Mouse (Mus musculus): ENCODE measurements around the gene Stx1a. TPM values are rescaled to one million over a fixed set of nuclear protein-coding genes. Genes with fewer than 3 reads are reported as not detected.

Stx1a gene
- polyA plus RNA-seq, 1 experiment from 2014 or later: 11.3 TPM

DNA sequence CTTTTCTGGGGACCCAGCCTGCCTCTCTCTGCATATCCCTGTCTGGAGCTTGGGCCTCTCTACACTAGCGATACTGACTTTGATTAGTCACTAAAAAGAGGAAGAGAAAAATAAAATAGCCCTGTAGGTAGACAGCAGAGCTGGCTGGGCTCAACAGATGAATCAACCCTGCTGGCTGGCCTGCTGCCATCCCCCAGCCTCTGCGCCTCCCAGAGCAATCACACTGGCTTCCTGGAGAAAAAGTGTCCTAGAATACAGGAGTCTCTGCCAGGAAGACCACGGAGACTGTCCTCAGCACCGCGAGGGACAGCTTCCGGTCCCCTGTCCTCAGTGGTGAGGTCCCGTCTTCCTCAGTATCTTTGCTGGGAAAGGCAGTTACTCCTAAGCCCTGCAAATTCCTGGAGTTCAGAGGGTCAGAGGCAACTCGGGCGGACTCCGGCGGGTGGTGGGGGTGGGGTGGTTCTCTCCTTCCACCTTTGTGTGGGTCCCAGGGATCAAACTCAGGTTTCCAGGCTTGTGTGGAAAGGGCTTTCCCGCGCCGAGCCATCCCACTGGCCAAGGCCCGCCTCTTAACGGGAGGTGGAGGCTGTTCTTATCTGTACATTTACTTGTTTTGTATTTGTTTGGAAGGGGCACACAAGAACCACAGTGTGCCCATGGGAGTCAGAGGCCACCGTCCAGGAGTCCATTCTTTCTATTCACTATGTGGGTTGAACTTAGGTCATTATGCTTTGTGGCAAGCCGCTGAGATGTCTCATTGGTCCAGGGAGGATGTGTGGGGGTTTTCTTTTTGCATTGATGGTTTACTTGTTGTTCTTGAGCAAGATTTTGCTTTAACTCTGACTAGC lies 5.9 kb downstream of the Stx1a start:
- Histone ChIP-seq H3K9me3 (no peaks in the 10 kb centered on the region), H3K4me2 (no peak overlapping the region), H3K27ac (no peak overlapping the region), H3K27me3 (no peaks in the 10 kb centered on the region), H3K36me3 (no peaks in the 10 kb centered on the region; the same call in 1 of the 2 replicates), H3K4me3 (no peak overlapping the region), H3K4me1 (peaks cover 37% of the 10 kb centered on the region), H3K9ac (no peak overlapping the region)
- no peak for ATAC-seq (ENCODE audit: insufficient number of reproducible peaks, low FRiP score, low TSS enrichment, low read depth)
- 56% methylated on average over 18 of the region's 18 CpGs for WGBS

DNA sequence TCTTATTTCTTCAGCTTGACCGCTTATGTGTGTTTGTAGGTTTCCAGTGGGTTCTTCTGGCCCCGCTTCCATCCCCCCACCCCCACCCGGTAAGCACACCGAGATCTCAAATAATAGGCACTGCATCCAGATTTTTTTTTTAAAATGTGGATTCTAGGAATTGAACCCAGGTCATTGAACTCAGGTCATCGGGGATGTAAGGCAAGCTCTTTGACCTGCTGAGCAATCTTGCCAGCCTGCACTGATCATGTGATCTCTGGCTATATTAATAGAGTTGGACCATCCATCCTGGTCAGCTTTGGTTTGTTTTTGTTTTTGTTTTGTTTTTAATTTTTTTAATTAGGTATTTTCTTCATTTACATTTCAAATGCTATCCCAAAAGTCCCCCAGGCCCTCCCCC lies 9.3 kb downstream of the Stx1a start:
- Histone ChIP-seq H3K9ac (no peak overlapping the region), H3K36me3 (peaks cover 5% of the 10 kb centered on the region; the same call in 1 of the 2 replicates), H3K4me2 (no peak overlapping the region), H3K27me3 (no peaks in the 10 kb centered on the region), H3K9me3 (no peaks in the 10 kb centered on the region), H3K4me1 (peaks cover 21% of the 10 kb centered on the region), H3K27ac (no peak overlapping the region), H3K4me3 (no peak overlapping the region)
- WGBS: 90% methylated on average over 5 of the region's 5 CpGs
- ATAC-seq (ENCODE audit: insufficient number of reproducible peaks, low FRiP score, low TSS enrichment, low read depth): no peak

DNA sequence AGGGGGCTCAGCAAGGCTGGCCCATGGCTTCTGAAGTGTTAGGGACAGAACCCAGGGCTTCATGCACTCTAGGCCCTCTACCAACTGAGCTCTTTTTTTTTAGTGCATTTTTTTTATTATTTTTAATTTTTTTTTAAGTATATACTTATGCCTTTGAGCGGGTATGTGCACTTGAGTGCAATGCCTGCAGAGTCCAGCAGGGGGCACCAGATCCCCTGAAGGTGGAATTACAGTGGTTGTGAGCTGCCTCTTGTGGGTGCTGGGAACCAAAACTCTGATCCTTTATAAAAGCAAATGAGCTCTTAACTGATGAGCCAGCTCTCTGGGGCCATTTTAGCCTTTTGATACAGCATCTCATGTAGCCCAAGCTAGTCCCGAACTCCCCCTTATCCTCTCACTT lies 11.3 kb downstream of the Stx1a start:
- ATAC-seq (ENCODE audit: insufficient number of reproducible peaks, low FRiP score, low TSS enrichment, low read depth): no peak
- Histone ChIP-seq H3K4me3 (no peak overlapping the region), H3K4me2 (no peak overlapping the region), H3K27ac (no peak overlapping the region), H3K9me3 (no peaks in the 10 kb centered on the region), H3K4me1 (peaks cover 8% of the 10 kb centered on the region; the same call in 1 of the 2 replicates), H3K27me3 (no peaks in the 10 kb centered on the region), H3K36me3 (peaks cover 20% of the 10 kb centered on the region; the same call in 1 of the 2 replicates), H3K9ac (no peak overlapping the region)
- 96% methylated on average over 2 of the region's 2 CpGs for WGBS

DNA sequence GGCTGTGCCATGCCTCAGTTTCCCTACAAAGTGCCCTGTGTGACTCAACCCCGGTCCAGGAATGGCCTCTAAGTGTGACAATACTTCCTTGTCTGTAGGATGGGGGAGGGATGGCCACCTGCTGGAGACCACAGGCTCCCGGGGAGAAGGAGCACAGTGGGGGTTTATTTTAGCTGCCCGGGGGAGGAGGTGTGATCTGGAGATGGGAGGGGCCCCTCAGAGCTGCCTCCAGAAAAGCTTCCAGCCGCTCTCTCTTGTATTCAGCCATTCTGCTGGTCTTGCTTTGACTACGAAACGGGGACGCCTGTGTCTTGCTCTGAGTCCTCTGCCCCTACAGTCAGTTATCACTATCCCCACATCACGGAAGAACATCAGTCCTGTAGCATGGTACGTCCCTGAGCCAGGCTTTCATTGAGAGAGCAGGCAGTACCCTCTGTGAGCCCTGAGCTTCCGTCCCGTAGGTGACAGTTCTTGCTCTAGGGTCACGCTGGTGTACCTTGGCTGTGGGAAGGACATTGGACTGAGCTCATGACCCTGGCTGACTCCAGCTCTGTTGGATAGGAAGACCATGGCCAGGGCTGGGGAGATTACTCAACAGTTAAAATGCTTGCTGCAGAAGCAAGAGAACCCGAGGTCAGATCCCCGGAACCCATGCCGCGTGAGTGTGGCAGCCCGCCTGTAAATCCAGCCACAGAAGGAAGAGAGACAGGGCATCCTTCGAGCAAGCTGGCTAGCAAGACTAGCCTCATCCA lies 12.5 kb downstream of the Stx1a start:
- H3K4me3 ChIP-seq: no peak overlapping the region
- no peak overlapping the region for H3K27ac ChIP-seq
- no peaks in the 10 kb centered on the region for H3K27me3 ChIP-seq
- WGBS: 68% methylated on average over 18 of the region's 18 CpGs
- no peak overlapping the region for H3K9ac ChIP-seq
- ATAC-seq (ENCODE audit: insufficient number of reproducible peaks, low FRiP score, low TSS enrichment, low read depth): no peak
- no peaks in the 10 kb centered on the region for H3K9me3 ChIP-seq
- H3K4me1 ChIP-seq: peaks cover 6% of the 10 kb centered on the region; the same call in 1 of the 2 replicates
- no peak overlapping the region for H3K4me2 ChIP-seq
- H3K36me3 ChIP-seq: peaks cover 20% of the 10 kb centered on the region; the same call in 1 of the 2 replicates

DNA sequence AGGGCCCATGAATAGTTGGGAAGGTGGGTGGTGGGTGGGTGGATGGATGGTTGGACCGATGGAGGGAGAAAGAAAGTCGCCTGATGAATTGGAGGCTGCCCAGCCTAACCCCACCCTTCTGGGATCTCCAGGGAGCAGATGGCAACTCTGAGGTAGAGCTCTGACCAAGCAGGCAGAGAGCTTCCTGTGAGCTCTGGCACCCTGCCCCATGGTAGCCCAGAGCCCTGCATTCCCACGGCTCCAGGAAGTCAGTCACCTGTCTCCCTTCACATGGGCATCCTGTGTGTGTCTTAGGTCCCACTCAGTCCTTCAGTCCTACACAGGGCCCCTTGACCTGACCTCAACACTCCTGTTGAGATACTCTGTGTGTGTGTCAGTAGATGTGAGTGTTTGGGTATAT lies 14.7 kb downstream of the Stx1a start:
- H3K4me1 ChIP-seq: peaks cover 8% of the 10 kb centered on the region
- H3K4me2 ChIP-seq: no peak overlapping the region
- no peak for ATAC-seq (ENCODE audit: insufficient number of reproducible peaks, low FRiP score, low TSS enrichment, low read depth)
- H3K4me3 ChIP-seq: no peak overlapping the region
- H3K9ac ChIP-seq: no peak overlapping the region
- no peaks in the 10 kb centered on the region for H3K27me3 ChIP-seq
- 88% methylated on average over 3 of the region's 3 CpGs for WGBS
- H3K9me3 ChIP-seq: no peaks in the 10 kb centered on the region
- H3K36me3 ChIP-seq: peaks cover 20% of the 10 kb centered on the region; the same call in 1 of the 2 replicates
- no peak overlapping the region for H3K27ac ChIP-seq

DNA sequence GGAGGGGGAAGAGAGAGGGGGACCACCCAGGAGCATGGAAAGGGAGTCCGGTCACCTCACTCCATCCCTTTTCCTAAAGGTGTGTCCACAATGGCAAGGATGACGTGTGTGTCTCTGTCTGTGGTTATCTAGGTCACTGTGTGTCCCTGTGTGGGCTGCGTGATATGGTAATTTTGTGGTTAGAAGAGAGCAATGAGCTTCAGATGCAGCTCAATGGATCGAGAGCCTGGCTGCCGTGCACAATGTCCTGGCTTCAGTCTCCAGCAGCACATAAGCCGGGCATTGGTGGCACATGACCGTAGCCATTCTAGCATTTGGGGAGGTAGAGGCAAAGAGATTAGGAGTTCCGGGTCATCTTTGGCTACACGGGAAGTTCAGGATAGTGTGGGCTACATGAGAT lies 16.3 kb downstream of the Stx1a start:
- no peak overlapping the region for H3K4me2 ChIP-seq
- H3K9ac ChIP-seq: no peak overlapping the region
- 87% methylated on average over 9 of the region's 9 CpGs for WGBS
- peaks cover 25% of the 10 kb centered on the region for H3K36me3 ChIP-seq
- H3K4me3 ChIP-seq: no peak overlapping the region
- peaks cover 8% of the 10 kb centered on the region for H3K4me1 ChIP-seq
- H3K27me3 ChIP-seq: no peaks in the 10 kb centered on the region
- H3K27ac ChIP-seq: no peak overlapping the region
- no peak for ATAC-seq (ENCODE audit: insufficient number of reproducible peaks, low FRiP score, low TSS enrichment, low read depth)
- H3K9me3 ChIP-seq: no peaks in the 10 kb centered on the region; the same call in 1 of the 2 replicates

DNA sequence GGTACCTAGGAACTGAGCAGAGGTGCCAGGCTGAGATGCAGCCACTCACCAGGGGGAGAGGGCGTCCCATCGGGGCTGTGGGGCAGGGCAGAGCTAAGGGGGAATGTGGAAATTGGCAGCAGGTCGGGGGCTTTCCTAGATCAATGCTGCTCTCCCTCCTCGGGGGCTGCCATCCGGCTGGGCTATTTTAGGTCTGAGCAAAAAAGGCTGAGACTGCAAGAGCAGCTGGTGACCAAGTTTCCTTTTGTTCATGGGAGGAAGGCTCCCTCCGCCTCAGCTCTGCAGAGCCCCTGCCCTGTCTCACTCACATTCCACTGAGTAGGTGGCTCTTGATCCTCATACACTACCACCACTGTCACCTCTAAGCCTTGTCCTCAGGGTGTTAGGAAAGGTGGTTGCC lies 16.8 kb downstream of the Stx1a start:
- H3K4me1 ChIP-seq: peaks cover 8% of the 10 kb centered on the region
- WGBS: 64% methylated on average over 6 of the region's 6 CpGs
- ATAC-seq (ENCODE audit: insufficient number of reproducible peaks, low FRiP score, low TSS enrichment, low read depth): no peak
- no peak overlapping the region for H3K27ac ChIP-seq
- no peaks in the 10 kb centered on the region; the same call in 1 of the 2 replicates for H3K9me3 ChIP-seq
- no peak overlapping the region for H3K4me3 ChIP-seq
- no peaks in the 10 kb centered on the region for H3K27me3 ChIP-seq
- H3K4me2 ChIP-seq: no peak overlapping the region
- no peak overlapping the region for H3K9ac ChIP-seq
- H3K36me3 ChIP-seq: peaks cover 30% of the 10 kb centered on the region

DNA sequence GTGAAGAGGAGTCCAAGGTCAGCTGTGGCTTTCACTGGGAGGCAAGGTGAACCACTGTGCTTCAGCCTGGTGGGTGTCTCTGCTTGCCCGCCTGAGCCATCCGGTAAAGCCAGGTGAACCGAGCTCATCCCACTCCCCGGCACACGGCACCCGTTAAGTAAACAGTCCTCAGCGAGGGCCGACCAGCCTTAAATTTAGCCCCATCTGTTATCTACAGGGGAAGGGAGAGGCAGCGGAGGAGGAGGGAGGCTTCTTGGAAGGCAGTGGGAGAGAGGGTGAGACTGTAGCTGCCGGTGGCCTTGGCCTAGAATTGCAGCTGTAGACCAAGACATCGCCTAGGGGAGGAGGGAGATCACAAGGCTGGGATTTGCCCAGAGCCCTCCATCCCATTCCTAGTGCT lies 17.5 kb downstream of the Stx1a start:
- Histone ChIP-seq H3K27ac (no peak overlapping the region), H3K9me3 (no peaks in the 10 kb centered on the region; the same call in 1 of the 2 replicates), H3K9ac (no peak overlapping the region), H3K4me1 (peaks cover 3% of the 10 kb centered on the region), H3K36me3 (peaks cover 37% of the 10 kb centered on the region), H3K4me3 (no peak overlapping the region), H3K27me3 (no peaks in the 10 kb centered on the region), H3K4me2 (no peak overlapping the region)
- no peak for ATAC-seq (ENCODE audit: insufficient number of reproducible peaks, low FRiP score, low TSS enrichment, low read depth)
- 74% methylated on average over 11 of the region's 11 CpGs for WGBS

DNA sequence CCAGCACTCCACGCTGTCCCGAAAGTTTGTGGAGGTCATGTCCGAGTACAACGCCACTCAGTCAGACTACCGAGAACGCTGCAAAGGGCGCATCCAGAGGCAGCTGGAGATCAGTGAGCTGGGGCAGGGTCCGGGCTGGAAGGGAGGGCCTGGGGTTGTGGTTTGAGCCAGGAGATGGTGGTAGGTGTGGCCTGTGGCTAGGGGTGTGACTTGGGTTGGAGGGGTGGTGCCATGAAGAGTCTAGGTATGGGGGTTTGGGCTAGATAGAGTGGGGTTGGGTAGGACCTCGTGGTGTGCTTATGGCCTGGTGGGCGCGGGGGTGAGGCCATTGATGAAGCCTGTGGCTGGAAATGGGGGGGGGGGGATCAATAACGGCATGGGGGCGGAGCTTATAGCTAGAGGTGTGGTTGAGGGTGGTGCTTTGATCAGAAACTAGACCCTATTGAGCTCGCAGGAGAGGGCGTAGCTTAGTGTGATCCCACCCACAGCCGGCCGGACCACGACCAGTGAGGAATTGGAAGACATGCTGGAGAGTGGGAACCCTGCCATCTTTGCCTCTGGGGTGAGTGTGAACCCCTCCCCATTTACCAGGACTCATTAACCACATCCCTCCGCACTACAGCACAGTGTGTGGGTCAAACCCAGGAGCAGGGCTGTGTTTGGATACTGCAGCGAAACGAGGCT lies 19.0 kb downstream of the Stx1a start:
- WGBS: 35% methylated on average over 21 of the region's 21 CpGs
- Histone ChIP-seq H3K27ac (no peak overlapping the region), H3K4me2 (no peak overlapping the region), H3K4me1 (peaks cover 2% of the 10 kb centered on the region; the same call in 1 of the 2 replicates), H3K4me3 (no peak overlapping the region), H3K9ac (no peak overlapping the region), H3K9me3 (no peaks in the 10 kb centered on the region; the same call in 1 of the 2 replicates), H3K36me3 (peaks cover 45% of the 10 kb centered on the region), H3K27me3 (no peaks in the 10 kb centered on the region)
- ATAC-seq (ENCODE audit: insufficient number of reproducible peaks, low FRiP score, low TSS enrichment, low read depth): peak; percentile 22; the same call in 1 of the 2 replicates

DNA sequence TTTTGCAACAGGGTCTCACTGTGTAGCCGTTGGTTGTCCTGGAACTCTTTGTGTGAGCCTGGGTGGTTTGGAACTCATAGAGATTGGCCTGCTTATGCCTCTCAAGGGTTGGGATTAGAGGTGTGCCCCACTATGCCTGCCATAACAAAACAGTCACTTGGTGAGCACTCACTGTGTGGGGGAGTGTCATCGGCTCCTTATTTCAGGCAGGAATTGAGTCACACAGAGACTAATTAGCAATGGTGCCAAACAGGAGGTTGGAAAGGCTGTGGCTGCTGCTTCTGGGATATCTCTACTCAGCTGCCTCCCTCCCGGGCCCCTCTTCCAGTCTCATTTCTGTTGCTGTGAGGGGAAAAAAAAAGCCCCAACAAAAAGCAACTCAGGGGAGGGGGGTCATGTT lies 21.3 kb downstream of the Stx1a start:
- H3K9ac ChIP-seq: no peak overlapping the region
- ATAC-seq (ENCODE audit: insufficient number of reproducible peaks, low FRiP score, low TSS enrichment, low read depth): no peak
- no peak overlapping the region for H3K27ac ChIP-seq
- 87% methylated on average over 3 of the region's 3 CpGs for WGBS
- H3K4me3 ChIP-seq: no peak overlapping the region
- peaks cover 2% of the 10 kb centered on the region; the same call in 1 of the 2 replicates for H3K4me1 ChIP-seq
- peaks cover 48% of the 10 kb centered on the region for H3K36me3 ChIP-seq
- H3K9me3 ChIP-seq: no peaks in the 10 kb centered on the region; the same call in 1 of the 2 replicates
- H3K27me3 ChIP-seq: no peaks in the 10 kb centered on the region
- no peak overlapping the region for H3K4me2 ChIP-seq

DNA sequence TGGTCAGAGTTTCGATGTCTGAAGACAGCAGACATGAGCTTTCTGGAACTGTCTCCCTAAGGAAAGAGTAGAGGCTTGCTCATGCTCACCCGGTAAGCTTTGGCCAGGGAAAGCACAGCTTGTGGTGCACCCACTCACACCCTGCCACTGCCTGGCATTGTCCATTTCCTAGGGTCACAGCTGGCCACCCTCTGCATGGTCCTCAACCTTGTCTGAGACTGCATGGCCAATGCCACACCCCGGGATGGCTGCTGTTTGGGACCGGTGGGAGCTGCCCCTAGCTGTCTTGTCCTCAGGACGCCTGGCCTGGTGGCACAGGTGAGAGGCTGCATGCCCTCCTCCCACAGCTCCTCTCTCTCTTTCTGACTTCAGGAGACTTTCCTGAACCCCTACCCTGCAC lies 25.3 kb downstream of the Stx1a start:
- Histone ChIP-seq H3K4me1 (no peaks in the 10 kb centered on the region), H3K27ac (no peak overlapping the region), H3K9ac (no peak overlapping the region), H3K36me3 (peaks cover 74% of the 10 kb centered on the region), H3K4me2 (no peak overlapping the region), H3K9me3 (no peaks in the 10 kb centered on the region; the same call in 1 of the 2 replicates), H3K27me3 (no peaks in the 10 kb centered on the region), H3K4me3 (no peak overlapping the region)
- WGBS: 92% methylated on average over 5 of the region's 5 CpGs
- no peak for ATAC-seq (ENCODE audit: insufficient number of reproducible peaks, low FRiP score, low TSS enrichment, low read depth)
